Mouse (Mus musculus): ENCODE results near the gene Frk. TPM values are rescaled to one million over a fixed set of nuclear protein-coding genes. Genes with fewer than 3 reads are reported as not detected.
"Not testable (repeated sequence)": the region's sequence is repeated elsewhere in the genome, so short reads cannot be mapped to it uniquely, and the experiment has no call there.

Frk gene
- 7.7 and 8.0 TPM in 2 replicates for polyA plus RNA-seq (2012; rRNA removed)

- peak; percentile 33 for DNase-seq (ENCODE audit: low spot score)
Measured at GRCm38 (mm10) chr10:34483297-34484013, at the start of gene Frk. Frk (plus strand) TSS chr10:34483399.

- not testable (repeated sequence) for DNase-seq (ENCODE audit: low spot score)
Measured at GRCm38 (mm10) chr10:34434191-34434590, 49.0 kb upstream of the Frk start.

- DNase-seq (ENCODE audit: low spot score), result no peak
Measured at GRCm38 (mm10) chr10:34449469-34449868, 33.7 kb upstream of the Frk start.

GRCm38 (mm10) chr10:34461451-34461850 is 21.7 kb upstream of the Frk start:
- DNase-seq (ENCODE audit: low spot score), result no peak

- no peak for DNase-seq (ENCODE audit: low spot score)
Measured at GRCm38 (mm10) chr10:34464321-34464720, 18.9 kb upstream of the Frk start.

- no peak for DNase-seq (ENCODE audit: low spot score)
Measured at GRCm38 (mm10) chr10:34469037-34469436, 14.2 kb upstream of the Frk start.

- no peak for DNase-seq (ENCODE audit: low spot score)
Measured at GRCm38 (mm10) chr10:34479942-34480455, 3.2 kb upstream of the Frk start.

GRCm38 (mm10) chr10:34484014-34484411 is 814 bp downstream of the Frk start:
- DNase-seq (ENCODE audit: low spot score), result no peak

GRCm38 (mm10) chr10:34485079-34485478 is 1.9 kb downstream of the Frk start:
- no peak for DNase-seq (ENCODE audit: low spot score)

GRCm38 (mm10) chr10:34507807-34508206 is 24.6 kb downstream of the Frk start:
- no peak for DNase-seq (ENCODE audit: low spot score)

- no peak for DNase-seq (ENCODE audit: low spot score)
Measured at GRCm38 (mm10) chr10:34508593-34508992, 25.4 kb downstream of the Frk start.

GRCm38 (mm10) chr10:34509256-34509655 is 26.1 kb downstream of the Frk start:
- no peak for DNase-seq (ENCODE audit: low spot score)

- no peak for DNase-seq (ENCODE audit: low spot score)
Measured at GRCm38 (mm10) chr10:34511192-34511591, 28.0 kb downstream of the Frk start.

GRCm38 (mm10) chr10:34512551-34512950 is 29.4 kb downstream of the Frk start:
- DNase-seq (ENCODE audit: low spot score), result no peak

GRCm38 (mm10) chr10:34525598-34525997 is 42.4 kb downstream of the Frk start:
- DNase-seq (ENCODE audit: low spot score), result no peak

GRCm38 (mm10) chr10:34531766-34532165 is 48.6 kb downstream of the Frk start:
- DNase-seq (ENCODE audit: low spot score), result no peak

GRCm38 (mm10) chr10:34532507-34532906 is 49.3 kb downstream of the Frk start:
- no peak for DNase-seq (ENCODE audit: low spot score)

GRCm38 (mm10) chr10:34540687-34541086 is 57.5 kb downstream of the Frk start:
- DNase-seq (ENCODE audit: low spot score), result no peak

- DNase-seq (ENCODE audit: low spot score), result no peak
Measured at GRCm38 (mm10) chr10:34541717-34542490, 58.7 kb downstream of the Frk start.

- no peak for DNase-seq (ENCODE audit: low spot score)
Measured at GRCm38 (mm10) chr10:34550612-34551011, 67.4 kb downstream of the Frk start.

GRCm38 (mm10) chr10:34551636-34552035 is 68.4 kb downstream of the Frk start:
- DNase-seq (ENCODE audit: low spot score), result no peak

- DNase-seq (ENCODE audit: low spot score), result no peak
Measured at GRCm38 (mm10) chr10:34563518-34564176, 80.4 kb downstream of the Frk start.

Measured in urinary bladder, adult 2 months (tissue).